8 mouse cellular contexts compared by ENCODE assay signal in the genomic region with DNA sequence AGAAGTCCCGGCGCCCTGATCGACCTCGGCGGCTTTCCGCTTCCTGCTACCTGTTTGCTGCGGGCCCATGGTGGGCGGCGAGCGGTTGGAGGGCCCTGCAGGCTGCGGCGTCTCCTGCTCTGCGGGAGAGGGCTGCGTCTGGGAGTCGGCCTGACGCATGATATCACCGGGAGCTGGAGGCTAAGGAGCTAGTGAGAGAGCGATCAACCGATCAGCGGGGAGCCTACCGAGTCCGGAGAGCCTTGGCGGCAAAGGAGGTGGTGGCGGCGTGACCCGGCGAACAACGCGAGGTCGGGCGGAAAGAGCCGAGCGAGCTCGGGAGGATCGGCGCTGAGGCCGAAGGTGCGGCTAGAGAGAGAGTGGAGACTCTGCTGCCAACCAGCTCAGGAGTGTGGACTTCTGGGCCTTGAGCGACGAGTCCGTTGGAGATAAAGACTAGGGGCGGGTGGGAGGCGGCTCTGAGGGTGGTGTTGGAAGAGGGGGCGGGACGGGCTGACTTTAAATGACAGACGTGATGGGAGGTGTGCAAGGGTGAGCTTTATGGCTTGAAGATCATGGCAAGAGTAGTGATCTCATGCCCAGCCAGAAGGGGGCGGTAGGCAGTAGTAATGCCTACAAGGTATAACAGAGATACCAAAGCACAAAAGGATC. TPM values are rescaled to one million over a fixed set of nuclear protein-coding genes. Genes with fewer than 3 reads are reported as not detected.
DNase-seq lines count a peak whose midpoint lies in the region; ATAC-seq and TF ChIP-seq lines count a peak whose summit lies in the region.

A gene (minus strand): TSS at position 437 of the 651 bp plus-strand sequence.

- peak within 1 kb of the TSS; percentile 76 for H3K4me2 ChIP-seq in intestine, postnatal 0 days (replicated peaks; ENCODE audit: low read depth)

- peak within 1 kb of the TSS; percentile 85 for H3K4me3 ChIP-seq in cortical plate, adult 2 months (ENCODE audit: insufficient read depth, low read length)
- peak within 1 kb of the TSS; percentile 38 for H3K4me3 ChIP-seq in intestine, postnatal 0 days (ENCODE audit: low read depth, low read length)

- H3K27me3 ChIP-seq in intestine, postnatal 0 days (replicated peaks; ENCODE audit: control insufficient read depth, insufficient read depth, low read length): no peaks in the 10 kb centered on the region

- H3K27ac ChIP-seq in cortical plate, adult 2 months (ENCODE audit: insufficient read depth, low read length): peak within 1 kb of the TSS; percentile 54; the same call in 1 of the 2 replicates
- no peak within 1 kb of the TSS for H3K27ac ChIP-seq in intestine, postnatal 0 days (ENCODE audit: low read depth, low read length)

- H3K9me3 ChIP-seq in intestine, postnatal 0 days (ENCODE audit: control insufficient read depth): no peaks in the 10 kb centered on the region

- intact Hi-C loops in gastrocnemius, postnatal 14 days (cut with DNase I; ENCODE audit: low total_unique reads): no loop called here
- intact Hi-C loops in left cerebral cortex, postnatal 14 days (cut with DNase I): loop anchor here (5.0 kb wide), 1 partner anchor 1358 kb away; no protein-coding TSS in a partner anchor

- peak; percentile 75 for DNase-seq in adrenal gland, postnatal 10 days
- peak; percentile 67 for DNase-seq in gastrocnemius, postnatal 14 days
- DNase-seq in left cerebral cortex, postnatal 14 days (ENCODE audit: low spot score in 2 of 2): peak; percentile 53 to 56
- peak; percentile 57 for DNase-seq in right cerebral cortex, postnatal 4 days
- no peak for DNase-seq in MN1 (ENCODE audit: low spot score)

- H3K36me3 ChIP-seq in intestine, postnatal 0 days (ENCODE audit: control insufficient read depth, insufficient read depth): no peaks in the 10 kb centered on the region

- peak; percentile 97 for ATAC-seq in intestine, postnatal 0 days
- ATAC-seq in megakaryocyte-erythroid progenitor cell, adult 5-6 weeks (replicated peaks; ENCODE audit: low FRiP score, low TSS enrichment, poor library complexity, severe bottlenecking): peak; percentile 99

- H3K4me1 ChIP-seq in cortical plate, adult 2 months (ENCODE audit: control insufficient read depth, insufficient read depth, low read length): no peaks in the 10 kb centered on the region
- no peaks in the 10 kb centered on the region for H3K4me1 ChIP-seq in intestine, postnatal 0 days (replicated peaks; ENCODE audit: control insufficient read depth, insufficient read depth, low read length)

- 16% methylated on average over 47 of the region's 47 CpGs for WGBS in intestine, postnatal 0 days

- TF ChIP-seq POLR2A in cortical plate, adult 2 months (IDR thresholded peaks at IDR 0.05; ENCODE audit: extremely low read depth, insufficient read depth, low read length): peak; percentile 28; the same call in 1 of the 2 replicates

- H3K9ac ChIP-seq in intestine, postnatal 0 days (ENCODE audit: low read depth, low read length): peak within 1 kb of the TSS; percentile 45; the same call in 1 of the 2 replicates

- peak; percentile 29; the same call in 1 of the 2 replicates for TF ChIP-seq CTCF in cortical plate, adult 2 months (IDR thresholded peaks at IDR 0.05; ENCODE audit: extremely low read depth, insufficient read depth, low read length)
- TF ChIP-seq CTCF in intestine, postnatal 0 days (IDR thresholded peaks at IDR 0.05; ENCODE audit: low read depth): peak; percentile 59

RNA-seq across cellular contexts. Expression of the gene that starts here (rescaled TPM):
- 1 to 10 TPM; 3.6 to 5.2 TPM for total RNA-seq in adrenal gland, postnatal 10 days (2021)
- polyA plus RNA-seq in cortical plate, adult 2 months (2012; rRNA removed): 26.4 and 26.5 TPM in 2 replicates
- 1 to 10 TPM in 1 of 2 experiments, under 1 TPM in 1; 0.86 to 1.4 TPM for total RNA-seq in gastrocnemius, postnatal 14 days (2021)
- polyA plus RNA-seq in intestine, postnatal 0 days (2015; fragmentation: Nextera tagmentation; extraction: Ambion mirVana): 3.0 and 3.4 TPM in 2 replicates
- 10 to 100 TPM; 45.6 to 46.6 TPM for total RNA-seq in left cerebral cortex, postnatal 14 days (2021)
- 1.5 and 3.0 TPM in 2 replicates for total RNA-seq in megakaryocyte-erythroid progenitor cell, adult 5-6 weeks (2014; fragmentation: Nextera tagmentation)
- total RNA-seq in megakaryocyte-erythroid progenitor cell, adult 5-6 weeks (2017): 4.2 and 4.3 TPM in 2 replicates

Comparison
In these comparisons a context has a peak if more than half of its experiments do, and no peak if none do; other contexts are left out.
1. RNA of the gene that starts here (total RNA-seq): 45.6 to 46.6 TPM in left cerebral cortex, postnatal 14 days; 3.6 to 5.2 TPM in adrenal gland, postnatal 10 days, 1.5 to 4.3 TPM in megakaryocyte-erythroid progenitor cell, adult 5-6 weeks and 0.86 to 1.4 TPM in gastrocnemius, postnatal 14 days; every median in the first group is over 4 times any median in the second.